Mouse (Mus musculus): ENCODE results near the gene Gm30083.

The Gm30083 gene

GRCm38 (mm10) chr14:34015063-34015462, at the start of gene Gm30083:
Gm30083 (minus strand) TSS chr14:34015182.
- in situ Hi-C loops (cut with MboI) = no loop called here

GRCm38 (mm10) chr14:34052516-34052915, 37.5 kb upstream of the Gm30083 start, which contains the start of gene Antxrl:
Antxrl (plus strand) TSS chr14:34052707.
- in situ Hi-C loops (cut with MboI) = no loop called here

GRCm38 (mm10) chr14:34050101-34050779, 35.3 kb upstream of the Gm30083 start:
- in situ Hi-C loops (cut with MboI) = no loop called here

- in situ Hi-C loops (cut with MboI) = no loop called here
Observed at GRCm38 (mm10) chr14:34043341-34043740, 28.4 kb upstream of the Gm30083 start.

GRCm38 (mm10) chr14:34041241-34041640, 26.3 kb upstream of the Gm30083 start:
- in situ Hi-C loops (cut with MboI) = no loop called here

GRCm38 (mm10) chr14:34033841-34034610, 19.0 kb upstream of the Gm30083 start:
- in situ Hi-C loops (cut with MboI) = no loop called here

GRCm38 (mm10) chr14:34026710-34027109, 11.7 kb upstream of the Gm30083 start:
- in situ Hi-C loops (cut with MboI) = no loop called here

GRCm38 (mm10) chr14:34016938-34017337, 2.0 kb upstream of the Gm30083 start:
- in situ Hi-C loops (cut with MboI) = no loop called here

- in situ Hi-C loops (cut with MboI) = no loop called here
Observed at GRCm38 (mm10) chr14:34016381-34016780, 1.4 kb upstream of the Gm30083 start, which contains the start of gene Gm5460. Gm5460 (plus strand) TSS chr14:34016758.

- in situ Hi-C loops (cut with MboI) = no loop called here
Observed at GRCm38 (mm10) chr14:34002358-34002757, 12.6 kb downstream of the Gm30083 start.

- in situ Hi-C loops (cut with MboI) = no loop called here
Observed at GRCm38 (mm10) chr14:34001445-34001844, 13.5 kb downstream of the Gm30083 start.

- in situ Hi-C loops (cut with MboI) = no loop called here
Observed at GRCm38 (mm10) chr14:34000076-34000475, 14.9 kb downstream of the Gm30083 start.

- in situ Hi-C loops (cut with MboI) = no loop called here
Observed at GRCm38 (mm10) chr14:33997427-33997826, 17.6 kb downstream of the Gm30083 start.

- in situ Hi-C loops (cut with MboI) = no loop called here
Observed at GRCm38 (mm10) chr14:33993521-33994289, 21.3 kb downstream of the Gm30083 start.

- in situ Hi-C loops (cut with MboI) = no loop called here
Observed at GRCm38 (mm10) chr14:33993051-33993450, 21.9 kb downstream of the Gm30083 start.

GRCm38 (mm10) chr14:33991971-33992370, 23.0 kb downstream of the Gm30083 start:
- in situ Hi-C loops (cut with MboI) = no loop called here

GRCm38 (mm10) chr14:33989201-33989600, 25.8 kb downstream of the Gm30083 start:
- in situ Hi-C loops (cut with MboI) = no loop called here

- in situ Hi-C loops (cut with MboI) = no loop called here
Observed at GRCm38 (mm10) chr14:33978604-33979059, 36.4 kb downstream of the Gm30083 start, which contains the start of gene Zfp488. Zfp488 (minus strand) TSS chr14:33978764.

GRCm38 (mm10) chr14:33977748-33978147, 37.2 kb downstream of the Gm30083 start:
- in situ Hi-C loops (cut with MboI) = no loop called here

GRCm38 (mm10) chr14:33974752-33975151, 40.2 kb downstream of the Gm30083 start:
- in situ Hi-C loops (cut with MboI) = no loop called here

GRCm38 (mm10) chr14:33972679-33973078, 42.3 kb downstream of the Gm30083 start:
- in situ Hi-C loops (cut with MboI) = no loop called here

- in situ Hi-C loops (cut with MboI) = no loop called here
Observed at GRCm38 (mm10) chr14:33965675-33966074, 49.3 kb downstream of the Gm30083 start.

All from mature B cell (primary cell).